Mouse (Mus musculus) layer of hippocampus, postnatal 36 days (tissue): ENCODE results near the gene Ctcfl. TPM values are rescaled to one million over a fixed set of nuclear protein-coding genes. Genes with fewer than 3 reads are reported as not detected.

ENCODE experiments used
- DNase-seq, 2 experiments: peaks; one replicate each; pipeline ENCODE4 v3.0.0; 2022
- total RNA-seq, 2 experiments: library from RNA; stranded (reverse); gene quantifications; 2 replicates each; pipeline ENCODE4 v1.2.3; 2021

Ctcfl gene
- total RNA-seq, 2 experiments from 2014 or later, result not detected

DNA sequence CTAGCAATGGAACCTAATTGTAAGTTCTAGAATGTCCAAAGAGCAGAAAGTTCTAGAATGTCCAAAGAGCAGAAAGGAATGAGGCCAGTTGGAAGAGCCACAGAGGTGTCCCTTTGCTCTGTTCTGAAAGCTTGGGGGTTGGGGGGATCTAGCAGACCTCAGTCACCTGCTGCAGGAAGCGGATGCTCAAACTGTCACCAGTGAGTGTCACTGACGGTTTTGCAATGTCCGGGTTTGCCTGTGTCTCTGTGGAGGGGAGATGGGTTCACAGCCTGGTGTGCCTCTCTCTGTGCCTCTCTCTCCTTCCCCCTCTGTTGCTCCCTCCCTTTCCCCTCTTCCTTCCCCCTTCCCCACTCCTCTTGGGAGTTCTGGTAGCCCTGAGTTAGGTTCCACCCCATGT is 36.6 kb downstream of the Ctcfl start:
- DNase-seq, result no peak

DNA sequence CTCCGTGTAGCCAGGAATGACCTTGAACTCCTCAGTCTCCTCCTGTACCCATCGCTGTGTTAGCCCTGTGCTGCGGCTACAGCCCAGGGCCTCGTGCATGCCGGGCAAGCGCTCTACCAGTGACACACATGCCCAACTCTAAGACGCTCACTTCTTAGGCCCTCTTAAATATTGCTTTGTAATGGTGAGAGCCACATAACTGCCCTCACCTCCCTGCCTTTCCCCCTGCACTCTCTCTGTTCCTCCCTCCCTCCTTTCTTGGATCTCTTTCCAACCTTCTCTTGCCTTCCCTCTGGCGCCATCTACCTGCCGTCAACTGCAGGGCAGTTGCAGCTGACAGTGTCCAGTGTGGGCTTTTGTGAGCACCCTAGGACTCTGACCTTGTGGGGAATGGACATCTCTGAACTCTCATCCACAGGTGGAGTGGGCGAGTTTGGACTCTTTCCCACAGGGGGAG is 38.5 kb downstream of the Ctcfl start:
- DNase-seq, result peak; percentile 51 to 70

GRCm38 (mm10) chr2:173079766-173080549 is 39.4 kb downstream of the Ctcfl start:
- DNase-seq, result no peak

DNA sequence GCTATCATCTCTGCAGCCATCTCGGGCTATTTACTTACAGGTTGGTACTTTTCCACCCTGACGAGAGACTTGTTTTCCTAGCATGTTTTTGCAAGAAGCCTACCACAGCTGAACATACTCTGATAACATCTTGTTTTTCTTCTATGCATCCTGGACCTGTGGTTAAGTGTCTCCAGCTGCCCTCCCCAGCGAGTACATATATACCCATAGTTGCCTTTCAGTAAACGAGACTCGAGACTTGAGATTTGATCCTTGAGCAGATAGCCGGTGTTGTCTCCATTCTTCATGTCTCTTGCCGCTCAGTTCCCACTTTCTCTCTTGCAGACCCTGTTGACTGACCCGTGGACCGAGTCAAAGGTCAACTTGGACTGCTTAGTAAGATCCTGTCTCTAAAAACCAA is 42.4 kb downstream of the Ctcfl start:
- no peak for DNase-seq

- no peak for DNase-seq
Observed at GRCm38 (mm10) chr2:173073666-173074065, 45.7 kb downstream of the Ctcfl start.

- no peak for DNase-seq
Observed at GRCm38 (mm10) chr2:173072948-173073347, 46.4 kb downstream of the Ctcfl start.

- DNase-seq, result no peak
Observed at GRCm38 (mm10) chr2:173064864-173065263, 54.5 kb downstream of the Ctcfl start.

DNA sequence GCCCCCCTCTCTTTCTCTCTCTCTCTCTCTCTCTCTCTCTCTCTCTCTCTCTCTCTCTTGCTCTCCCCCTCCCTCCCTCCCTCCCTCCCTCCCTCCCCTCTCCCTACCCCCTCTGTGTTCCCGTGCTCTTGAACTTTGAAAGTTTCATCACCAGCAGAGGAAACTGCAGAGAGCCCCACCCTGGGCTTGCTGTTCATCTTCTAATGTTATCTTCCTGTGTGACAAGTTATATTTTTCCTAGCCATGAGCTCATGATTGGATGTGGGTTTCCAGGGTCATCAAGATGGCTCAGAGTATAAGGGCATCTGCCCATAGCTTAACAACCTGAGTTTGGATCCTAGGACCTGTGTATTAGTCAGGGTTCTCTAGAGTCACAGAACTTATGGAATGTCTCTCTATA is 56.1 kb downstream of the Ctcfl start:
- DNase-seq, result no peak

DNA sequence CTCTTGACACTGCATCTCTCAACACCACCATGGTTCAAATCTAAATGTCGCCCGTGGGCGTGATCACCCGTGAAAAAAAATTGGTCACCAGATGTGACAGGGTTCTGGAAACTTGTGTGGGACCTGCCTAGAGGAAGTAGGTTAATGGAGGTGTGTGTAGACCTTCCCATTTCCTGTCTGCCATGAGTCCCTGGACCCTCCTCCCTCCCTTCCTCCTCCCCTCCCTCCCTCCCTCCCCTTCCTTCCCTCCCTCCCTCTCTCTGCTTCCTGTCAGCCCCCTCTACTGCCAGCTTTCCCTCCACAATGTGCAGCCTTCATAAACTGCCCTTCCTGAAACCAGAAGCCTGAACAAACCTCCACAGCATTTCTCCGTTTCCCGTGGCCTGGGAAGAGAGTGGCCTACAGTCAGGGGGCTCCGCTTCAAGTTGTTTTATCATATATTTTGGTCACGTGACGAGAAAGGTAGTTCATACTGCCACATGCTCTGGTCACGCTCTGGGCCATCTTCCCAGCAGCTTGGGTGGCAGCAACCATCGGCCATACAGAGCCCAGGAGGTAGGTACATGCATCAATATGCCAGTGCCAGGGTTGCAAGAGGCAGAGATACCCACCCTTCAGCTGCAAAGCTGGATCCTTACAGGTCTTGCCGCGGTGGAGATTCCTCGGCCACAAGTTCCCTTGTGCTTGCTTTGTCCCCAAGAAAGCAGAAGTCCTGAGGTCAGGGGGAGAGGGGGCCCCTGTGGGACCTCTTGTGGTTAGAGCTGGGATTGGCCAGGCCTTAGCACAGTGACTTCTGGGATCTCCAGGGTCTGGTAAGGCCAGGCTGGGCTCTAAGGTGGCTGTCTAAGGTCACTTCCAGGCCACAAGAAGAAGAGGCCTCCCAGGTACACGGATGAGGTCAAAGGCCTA is 57.6 kb downstream of the Ctcfl start:
- DNase-seq, result no peak

- DNase-seq, result no peak
Observed at GRCm38 (mm10) chr2:173060450-173060849, 58.9 kb downstream of the Ctcfl start.

- no peak for DNase-seq
Observed at GRCm38 (mm10) chr2:173058263-173058662, 61.1 kb downstream of the Ctcfl start.

DNA sequence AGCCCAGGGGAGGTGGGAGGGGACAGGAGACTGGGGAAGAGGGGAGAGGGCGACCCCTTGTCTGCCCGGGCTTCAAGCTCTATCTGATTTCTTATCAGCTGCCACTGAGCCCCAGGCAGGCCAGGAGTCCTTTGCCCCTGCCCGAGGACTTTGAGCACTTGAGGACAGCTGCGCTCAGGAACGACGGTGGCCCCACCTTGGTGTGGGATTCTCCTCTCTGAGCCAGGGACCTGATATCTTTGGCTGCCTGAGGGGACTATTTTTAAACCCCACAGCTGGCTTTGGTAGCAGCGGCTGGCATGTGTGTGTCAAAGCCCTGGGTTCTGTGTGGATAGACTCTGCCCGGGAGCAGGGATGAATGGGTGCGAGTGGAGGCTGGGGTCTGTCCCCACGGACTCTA is 61.7 kb downstream of the Ctcfl start:
- DNase-seq, result no peak

DNA sequence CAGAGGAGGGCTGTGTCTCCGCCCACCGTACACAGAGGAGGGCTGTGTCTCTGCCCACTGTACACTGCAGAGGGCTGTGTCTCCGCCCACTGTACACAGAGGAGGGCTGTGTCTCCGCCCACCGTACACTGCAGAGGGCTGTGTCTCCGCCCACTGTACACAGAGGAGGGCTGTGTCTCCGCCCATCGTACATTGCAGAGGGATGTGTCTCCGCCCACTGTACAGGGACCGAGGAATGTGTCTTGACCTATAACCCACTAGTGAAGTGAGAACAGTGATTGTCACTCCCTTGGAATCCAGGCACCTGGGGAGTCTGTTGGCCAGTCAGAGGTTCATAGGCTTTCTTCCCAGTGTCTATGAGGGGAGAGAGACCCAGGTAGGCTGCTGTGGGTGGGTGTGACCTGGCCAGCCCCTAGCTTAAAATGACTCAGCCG is 62.4 kb downstream of the Ctcfl start:
- no peak for DNase-seq

DNA sequence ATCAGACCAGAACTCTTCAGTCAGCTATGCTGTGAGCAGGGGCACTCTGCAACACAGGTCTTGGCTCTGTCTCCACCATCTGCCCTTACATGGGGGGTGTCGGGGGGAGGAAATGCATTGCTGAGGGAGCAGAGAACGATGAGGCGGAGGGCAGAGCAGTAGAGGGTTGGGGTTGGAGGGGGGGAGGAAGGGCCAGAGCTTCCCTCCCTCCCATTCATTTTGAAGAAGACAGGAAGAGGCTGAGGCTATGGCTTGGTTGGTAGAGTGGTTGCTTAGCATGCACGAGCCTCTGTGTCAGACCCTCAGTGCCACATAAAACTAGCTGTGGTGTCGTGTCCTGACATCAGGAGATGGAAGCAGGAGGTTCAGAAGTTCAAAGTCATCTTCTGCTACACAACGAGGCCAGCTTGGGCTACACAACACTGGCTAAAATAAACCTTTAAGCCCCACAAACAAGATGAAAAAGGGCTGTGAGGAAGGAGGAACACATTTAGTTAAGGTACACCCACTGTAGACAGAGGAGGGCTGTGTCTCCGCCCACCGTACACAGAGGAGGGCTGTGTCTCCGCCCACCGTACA is 62.9 kb downstream of the Ctcfl start:
- no peak for DNase-seq

- no peak for DNase-seq
Observed at GRCm38 (mm10) chr2:173053846-173054245, 65.5 kb downstream of the Ctcfl start.

GRCm38 (mm10) chr2:173052881-173053280 is 66.4 kb downstream of the Ctcfl start:
- DNase-seq, result no peak

GRCm38 (mm10) chr2:173050604-173051382 is 68.5 kb downstream of the Ctcfl start:
- DNase-seq, result no peak

DNA sequence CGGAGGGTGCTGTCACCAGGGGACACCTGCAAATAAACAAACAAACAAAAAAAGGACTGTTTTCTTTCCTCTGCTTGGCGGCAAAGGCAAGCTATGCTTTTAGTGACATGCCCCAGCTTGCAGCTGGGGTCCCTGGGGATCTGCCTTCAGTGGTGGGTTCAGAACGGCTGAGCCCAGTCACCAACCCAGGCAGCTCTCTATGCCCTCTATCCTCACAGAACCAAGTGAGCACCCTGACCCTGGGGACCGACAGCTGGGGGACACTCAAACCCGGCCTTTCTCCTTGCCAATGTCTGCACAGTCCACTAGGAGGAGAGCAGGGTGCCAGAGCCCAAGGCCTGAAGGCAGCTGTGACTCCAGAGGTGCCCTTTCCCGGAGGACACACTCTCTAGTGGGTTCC is 69.5 kb downstream of the Ctcfl start:
- DNase-seq, result no peak

DNA sequence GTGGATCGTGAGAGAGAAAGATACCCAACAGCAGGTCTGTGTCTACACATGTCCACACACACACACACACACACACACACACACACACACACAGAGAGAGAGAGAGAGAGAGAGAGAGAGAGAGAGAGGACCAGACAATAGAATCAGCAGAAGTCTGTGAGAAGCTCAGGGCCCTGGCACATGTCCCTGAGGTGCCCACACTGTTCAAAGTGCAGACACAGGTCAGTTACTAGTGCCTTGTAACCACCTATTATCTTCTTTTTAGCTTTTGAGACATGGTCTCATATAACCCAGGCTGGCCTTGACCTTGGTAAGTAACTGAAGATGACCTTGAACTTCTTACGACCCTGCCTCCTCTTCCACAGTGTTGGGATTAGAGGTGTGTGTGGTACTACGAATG is 70.1 kb downstream of the Ctcfl start:
- DNase-seq, result no peak

DNA sequence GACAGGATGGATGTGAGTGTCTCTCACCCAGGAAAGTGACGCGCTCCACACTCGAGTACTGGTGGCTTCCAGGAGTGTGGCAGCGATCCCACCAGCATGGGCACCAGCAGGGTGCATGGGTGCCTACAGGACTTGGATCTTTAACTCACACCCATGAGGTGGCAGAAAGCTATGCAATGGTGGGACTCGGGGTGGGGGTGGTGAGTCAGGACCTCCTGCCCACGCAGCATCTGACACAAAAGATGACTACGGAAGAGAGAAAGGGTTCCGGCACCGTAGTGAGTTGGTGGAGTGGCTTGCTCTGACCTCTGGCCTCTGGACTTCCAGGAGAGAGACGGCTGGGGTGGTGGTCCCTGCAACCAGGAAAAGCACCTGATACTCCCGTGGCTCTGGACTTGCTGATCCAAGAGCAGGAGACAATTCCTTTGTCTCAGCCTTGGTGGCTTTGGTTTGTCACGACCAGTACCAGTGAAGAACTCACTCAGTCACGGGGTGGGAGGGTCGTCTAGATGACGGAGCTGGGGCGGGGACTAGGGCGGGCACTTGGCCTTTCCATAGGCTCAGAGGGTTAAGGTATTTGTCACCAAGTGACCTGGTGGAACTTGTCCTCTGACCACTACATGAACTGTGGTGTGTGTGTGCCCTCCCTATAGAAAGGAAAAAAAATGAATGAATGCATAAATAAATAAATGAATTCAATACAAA is 71.1 kb downstream of the Ctcfl start:
- no peak for DNase-seq

- DNase-seq, result no peak
Observed at GRCm38 (mm10) chr2:173047471-173047870, 71.9 kb downstream of the Ctcfl start.
